Mouse (Mus musculus): ENCODE measurements around the gene Washc1.
"Not testable (repeated sequence)": the region's sequence is repeated elsewhere in the genome, so short reads cannot be mapped to it uniquely, and the experiment has no call there.

The Washc1 gene

DNA sequence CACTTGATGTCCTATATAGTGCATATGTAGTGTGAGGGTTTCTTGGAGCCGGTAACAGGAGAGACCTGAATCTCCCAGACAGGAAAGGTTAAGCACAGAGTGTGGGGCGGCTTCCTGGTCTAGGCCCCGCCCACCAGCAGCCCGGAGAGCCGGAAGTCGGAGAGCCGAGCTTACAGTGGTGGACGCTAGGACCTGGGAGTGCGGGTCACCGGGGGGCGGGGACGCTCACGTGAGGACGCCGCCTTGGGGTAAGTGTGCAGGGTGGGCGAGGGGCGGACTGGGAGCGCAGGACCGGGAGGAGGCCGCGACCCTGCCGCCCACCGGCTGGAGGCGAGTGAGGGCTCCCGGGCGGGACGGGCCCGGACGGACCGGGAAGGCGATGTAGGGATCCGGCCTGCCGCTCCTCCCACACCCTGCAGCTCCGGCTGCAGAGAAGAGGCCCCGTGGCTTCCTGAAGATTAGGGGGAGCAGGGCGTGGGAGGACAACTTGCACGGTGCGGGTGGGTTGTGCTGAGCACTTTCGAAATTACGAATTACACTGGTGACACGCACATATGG, at the start of gene Washc1:
TSS of gene Washc1 (plus strand) at position 144 of the 558 bp plus-strand sequence.
- peak; percentile 77 to 82 for DNase-seq

DNA sequence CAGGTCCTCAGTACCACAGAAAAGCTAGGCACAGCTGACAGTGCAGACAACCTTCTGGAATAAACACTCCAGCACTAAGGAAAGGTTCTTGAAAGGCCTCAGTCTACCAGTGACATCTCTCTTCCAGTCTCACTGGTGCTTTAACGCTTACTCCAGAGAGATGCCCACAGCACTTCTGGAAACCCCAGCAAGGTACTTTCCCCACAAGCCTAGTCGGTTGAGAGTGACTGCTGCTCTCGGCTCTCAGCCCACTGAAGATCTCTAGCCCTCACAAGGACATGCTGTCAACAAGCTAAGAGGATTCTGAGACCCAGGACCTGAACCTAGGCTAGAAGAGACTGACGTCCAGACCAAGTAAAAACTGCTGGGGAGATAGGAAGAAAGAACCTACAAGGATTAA, 46.2 kb upstream of the Washc1 start:
- DNase-seq: no peak

DNA sequence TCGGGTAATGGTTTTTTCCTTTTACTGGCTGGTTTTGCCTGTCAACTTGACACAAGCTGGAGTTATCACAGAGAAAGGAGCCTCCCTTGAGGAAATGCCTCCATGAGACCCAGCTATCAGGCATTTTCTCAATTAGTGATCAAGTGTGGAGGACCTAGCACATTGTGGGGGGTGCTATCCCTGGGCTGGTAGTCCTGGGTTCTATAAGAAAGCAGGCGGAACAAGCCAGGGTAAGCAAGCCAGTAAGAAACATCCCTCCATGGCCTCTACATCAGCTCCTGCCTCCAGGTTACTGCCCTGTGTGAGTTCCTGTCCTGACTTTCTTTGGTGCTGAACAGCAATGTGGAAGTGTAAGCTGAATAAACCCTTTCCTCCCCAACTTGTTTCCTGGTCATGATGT, 42.3 kb upstream of the Washc1 start:
- not testable (repeated sequence) for DNase-seq

DNA sequence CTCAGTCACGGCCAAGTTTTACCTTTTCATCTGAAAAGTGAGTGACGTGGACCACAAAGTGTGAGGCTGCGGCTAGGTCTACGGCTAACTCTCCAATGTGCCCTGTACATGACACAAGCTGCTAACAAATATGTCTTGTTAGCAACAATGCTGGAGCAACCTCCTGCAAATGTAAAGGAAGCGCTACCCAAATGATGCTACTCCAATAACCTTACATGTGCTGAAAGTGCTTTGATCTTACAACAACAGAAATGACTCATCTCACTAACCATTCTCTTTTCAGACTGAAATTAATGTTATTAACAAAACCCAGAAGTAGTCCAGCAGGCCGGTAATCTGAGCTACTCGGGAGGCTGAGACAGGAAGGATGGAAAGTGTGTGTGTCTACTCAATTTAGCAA, 37.4 kb upstream of the Washc1 start:
- no peak for DNase-seq

DNA sequence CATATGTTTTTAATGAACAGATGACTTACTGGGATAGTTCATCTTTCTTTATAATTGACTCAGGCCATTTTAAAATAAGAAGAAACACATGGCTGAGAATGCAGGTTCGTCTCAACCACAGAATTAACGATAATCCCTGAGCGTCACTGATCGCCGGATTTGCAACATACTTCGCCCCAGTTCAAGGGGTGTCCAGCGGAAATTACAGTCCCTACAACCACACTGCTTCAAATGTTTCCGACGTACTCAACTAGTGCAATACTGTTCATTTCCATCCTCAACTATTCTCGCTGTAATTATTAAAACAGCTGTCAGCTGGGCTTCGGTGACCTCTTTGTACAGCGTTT, 35.5 kb upstream of the Washc1 start:
- no peak for DNase-seq

DNA sequence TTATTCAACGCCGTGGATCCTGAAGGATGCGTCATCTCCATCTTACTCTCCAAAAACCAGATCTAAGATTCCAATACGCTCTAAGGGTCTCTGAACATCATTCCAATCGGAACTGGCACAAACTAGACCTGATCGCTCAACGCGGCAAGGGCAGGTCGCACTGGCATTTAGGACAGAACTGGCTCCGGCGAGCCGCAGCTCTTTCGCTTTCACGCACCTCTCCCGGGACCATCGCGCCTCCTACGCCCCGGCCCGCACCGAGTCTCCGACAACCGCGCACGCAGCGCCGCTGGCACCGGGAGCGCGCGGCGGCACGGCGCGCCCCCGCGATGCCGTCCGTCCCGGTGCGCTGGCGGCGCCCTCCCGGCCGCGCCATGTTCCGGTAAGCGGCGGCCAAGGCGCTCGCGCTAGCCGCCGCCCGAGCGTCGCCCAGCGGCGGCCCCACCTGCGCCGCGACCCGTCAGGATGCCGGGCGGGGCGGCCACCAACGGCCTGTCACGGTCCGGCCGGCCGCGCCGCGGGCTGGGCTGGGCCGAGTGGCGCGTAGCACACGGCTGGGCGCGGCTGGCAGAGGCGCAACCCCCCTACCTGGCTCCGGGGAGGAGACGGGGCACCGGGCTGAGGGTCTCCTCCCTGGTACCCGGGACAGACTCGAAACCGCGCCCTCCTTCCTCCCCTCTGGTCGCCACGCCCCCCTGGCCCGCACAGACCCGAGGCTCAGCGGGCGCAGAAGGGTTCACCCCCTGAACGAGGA, 35.0 kb upstream of the Washc1 start:
- DNase-seq: peak; percentile 25 to 34

DNA sequence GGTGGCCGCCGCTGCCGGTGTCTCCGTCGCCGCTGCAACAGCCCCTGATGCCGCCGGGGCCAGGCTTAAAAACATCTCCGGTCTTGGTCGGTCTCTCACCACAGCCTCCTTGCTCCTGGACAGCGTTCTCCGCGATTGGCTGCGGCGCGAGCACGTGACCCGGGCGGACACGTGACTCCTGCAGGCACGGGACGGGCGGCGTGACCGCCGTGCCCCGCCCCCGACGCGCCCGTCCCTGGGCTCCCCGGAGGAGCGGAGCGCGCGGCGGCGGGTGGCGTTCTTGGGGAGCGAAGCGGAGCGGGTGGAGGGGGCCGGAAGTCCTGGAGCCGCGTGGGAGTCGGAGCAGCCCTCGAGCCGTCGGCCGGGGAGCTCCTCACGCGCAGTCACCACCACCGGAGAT, 34.4 kb upstream of the Washc1 start, which contains the start of gene Ankrd12:
TSS of gene Ankrd12 (minus strand) at position 156 of the 400 bp plus-strand sequence.
- peak; percentile 92 to 94 for DNase-seq

DNA sequence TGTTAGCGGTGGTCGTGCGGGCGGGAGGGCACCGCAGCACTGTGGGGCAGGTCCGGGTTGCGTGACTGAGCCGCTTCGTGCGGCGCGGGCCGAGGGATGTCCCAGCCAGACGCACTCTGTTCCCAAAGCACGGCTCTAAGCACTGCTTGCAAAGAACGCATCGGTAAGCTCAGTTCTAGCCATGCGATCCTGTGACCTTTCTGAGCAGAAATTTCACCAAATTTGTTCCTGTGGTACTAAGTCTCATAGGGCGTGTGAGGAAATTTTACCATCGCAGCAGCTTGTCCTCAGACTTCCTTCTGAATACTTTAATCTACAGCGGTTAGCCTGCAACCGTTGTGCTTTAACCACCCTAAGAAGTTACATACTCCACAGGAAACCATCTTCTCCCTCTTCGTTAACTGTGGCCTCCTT, 33.9 kb upstream of the Washc1 start:
- no peak for DNase-seq

DNA sequence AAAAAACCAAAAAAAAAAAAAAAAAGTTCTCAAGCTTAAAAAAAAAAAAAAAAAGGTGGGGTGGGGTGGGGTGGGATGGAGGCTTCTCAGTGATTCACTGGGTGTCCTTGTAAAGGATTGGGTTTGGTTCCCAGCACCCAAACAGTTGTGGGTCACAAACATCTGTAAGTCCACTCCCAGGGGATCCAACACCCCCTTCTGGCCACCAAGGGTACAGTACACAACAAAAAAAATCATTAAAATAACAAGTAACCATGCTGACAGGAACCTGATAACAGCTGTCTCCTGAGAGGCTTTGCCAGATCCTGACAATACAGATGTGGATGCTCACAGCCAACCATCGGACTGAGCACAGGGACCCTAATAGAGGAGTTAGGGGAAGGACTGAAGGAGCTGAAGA, 26.9 kb upstream of the Washc1 start:
- no peak for DNase-seq

DNA sequence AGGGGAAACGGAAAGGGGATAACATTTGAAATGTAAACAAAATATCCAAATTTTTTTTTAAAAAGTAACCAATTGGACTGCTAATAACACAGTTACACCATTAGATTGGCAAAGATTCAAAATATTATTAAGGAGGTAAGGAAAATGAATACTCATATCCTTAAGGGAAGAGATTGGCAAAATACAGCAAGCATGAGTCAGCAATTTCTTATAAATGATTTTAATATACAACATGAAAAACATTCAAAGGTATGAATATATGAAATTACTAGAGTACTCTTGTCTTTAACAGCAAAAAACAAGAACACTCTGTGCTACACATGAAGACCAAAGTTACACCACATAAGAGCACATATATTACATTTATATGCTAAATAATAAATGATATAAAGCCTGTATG, 26.3 kb upstream of the Washc1 start:
- no peak for DNase-seq

DNA sequence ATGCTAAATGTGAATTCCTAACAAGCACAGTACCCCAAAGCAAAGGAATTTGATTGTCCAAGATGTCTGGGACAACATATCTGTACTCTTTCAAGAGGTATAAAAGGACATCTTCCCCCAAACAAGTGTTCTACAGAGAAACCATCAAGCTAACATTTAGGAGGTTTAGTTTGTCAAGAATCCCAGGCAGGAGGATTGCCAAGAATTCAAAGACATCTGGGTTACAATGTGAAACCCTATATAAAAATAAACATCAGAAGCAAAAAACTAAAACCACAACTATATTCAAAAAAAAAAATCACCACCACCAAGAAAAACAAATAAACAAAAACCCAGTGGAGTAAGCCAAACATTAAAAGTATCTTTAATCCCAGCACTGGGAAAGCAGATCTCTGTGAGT, 21.1 kb upstream of the Washc1 start:
- DNase-seq: no peak

DNA sequence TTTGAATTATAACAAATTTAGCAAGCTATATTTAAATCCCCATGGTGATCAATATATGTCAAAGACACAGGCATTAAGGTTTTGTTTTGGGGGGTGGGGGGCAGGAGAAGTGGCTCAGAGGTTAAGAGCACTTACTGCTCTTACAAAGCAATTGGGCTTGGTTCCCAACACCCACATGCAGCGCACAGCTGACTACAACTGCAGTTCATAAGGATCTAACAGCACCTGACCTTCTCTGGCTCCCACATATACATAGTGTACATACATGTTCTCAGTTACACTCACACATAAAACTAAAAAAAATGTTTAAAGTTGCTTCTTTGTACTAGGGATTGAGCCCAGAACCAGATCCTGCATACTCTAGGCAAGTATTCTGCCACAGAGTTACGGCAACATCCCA, 20.0 kb upstream of the Washc1 start:
- no peak for DNase-seq

DNA sequence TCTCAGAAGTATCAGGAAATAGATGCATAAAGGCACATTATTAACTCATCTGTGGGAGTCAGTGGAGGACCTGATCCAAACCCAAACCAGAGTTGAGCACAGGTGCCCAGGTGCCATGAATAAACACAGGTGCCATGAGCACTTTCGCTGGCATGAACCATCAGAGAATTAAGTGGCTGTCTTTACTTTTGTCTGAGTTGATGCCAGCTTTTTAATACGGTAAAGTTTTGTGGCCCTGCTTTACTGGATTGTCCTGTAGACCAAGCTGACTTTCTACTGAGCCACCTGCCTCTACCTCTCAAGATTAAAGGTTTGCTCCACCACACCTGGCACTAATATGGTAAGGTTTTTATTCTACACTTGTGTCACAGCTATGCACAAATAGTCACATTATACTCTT, 19.3 kb upstream of the Washc1 start:
- DNase-seq: no peak

DNA sequence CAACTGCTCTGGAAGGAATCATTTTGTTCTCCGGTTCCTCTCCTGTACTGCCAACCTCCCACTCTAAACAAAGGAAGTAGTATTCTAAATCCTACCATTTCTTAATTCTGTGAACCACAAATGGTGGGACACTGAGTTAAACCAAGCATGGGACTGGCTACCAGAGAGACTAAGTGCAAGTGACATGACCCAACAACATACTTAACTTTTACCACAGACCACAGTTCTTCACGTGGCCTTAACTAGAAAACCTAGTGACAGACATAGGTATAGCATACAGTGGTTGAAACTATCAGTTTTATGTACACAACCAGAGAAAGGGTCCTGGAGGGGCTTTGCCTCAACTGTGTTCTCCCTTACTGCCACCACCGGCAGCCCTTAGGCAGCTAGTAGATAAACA, 18.7 kb upstream of the Washc1 start:
- DNase-seq: no peak

DNA sequence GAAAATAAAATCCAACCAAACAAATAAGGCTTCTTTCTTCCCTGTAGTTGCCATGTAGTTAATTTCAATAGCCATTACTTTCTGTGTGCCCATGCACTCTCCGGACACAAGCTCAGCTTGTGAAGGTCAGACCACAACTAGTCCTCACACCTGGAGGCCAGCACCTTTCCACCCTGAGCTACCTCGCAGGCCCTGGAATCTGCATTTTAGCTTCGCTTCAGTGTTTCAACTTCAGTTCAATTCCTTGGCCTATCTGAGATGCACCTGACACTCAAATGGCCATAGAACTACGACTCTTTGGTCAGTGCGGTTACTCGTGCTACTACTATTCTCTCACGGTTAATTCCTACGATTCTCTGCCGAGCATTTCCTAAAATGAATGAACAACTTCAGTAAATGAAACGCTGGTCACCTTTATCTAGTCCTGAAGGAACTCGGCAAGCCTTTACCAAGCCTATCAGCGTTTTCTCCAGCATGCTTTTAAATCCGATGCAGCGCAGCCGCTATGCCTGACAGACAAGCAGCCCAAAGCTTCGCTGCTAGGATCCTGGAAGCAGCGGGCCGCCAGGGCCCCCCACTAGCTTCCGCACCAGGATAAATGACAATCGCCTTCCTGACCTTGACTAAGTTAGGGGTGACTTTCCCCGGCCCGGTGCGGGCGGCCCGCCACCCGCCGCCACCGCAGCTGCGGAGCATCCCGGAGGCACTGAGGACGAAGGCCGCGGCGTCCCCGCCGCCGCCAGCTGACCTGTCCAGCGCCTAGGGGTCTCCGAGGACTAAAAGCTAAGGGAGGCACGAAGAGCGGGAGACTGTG, 10.6 kb upstream of the Washc1 start:
- DNase-seq: no peak

DNA sequence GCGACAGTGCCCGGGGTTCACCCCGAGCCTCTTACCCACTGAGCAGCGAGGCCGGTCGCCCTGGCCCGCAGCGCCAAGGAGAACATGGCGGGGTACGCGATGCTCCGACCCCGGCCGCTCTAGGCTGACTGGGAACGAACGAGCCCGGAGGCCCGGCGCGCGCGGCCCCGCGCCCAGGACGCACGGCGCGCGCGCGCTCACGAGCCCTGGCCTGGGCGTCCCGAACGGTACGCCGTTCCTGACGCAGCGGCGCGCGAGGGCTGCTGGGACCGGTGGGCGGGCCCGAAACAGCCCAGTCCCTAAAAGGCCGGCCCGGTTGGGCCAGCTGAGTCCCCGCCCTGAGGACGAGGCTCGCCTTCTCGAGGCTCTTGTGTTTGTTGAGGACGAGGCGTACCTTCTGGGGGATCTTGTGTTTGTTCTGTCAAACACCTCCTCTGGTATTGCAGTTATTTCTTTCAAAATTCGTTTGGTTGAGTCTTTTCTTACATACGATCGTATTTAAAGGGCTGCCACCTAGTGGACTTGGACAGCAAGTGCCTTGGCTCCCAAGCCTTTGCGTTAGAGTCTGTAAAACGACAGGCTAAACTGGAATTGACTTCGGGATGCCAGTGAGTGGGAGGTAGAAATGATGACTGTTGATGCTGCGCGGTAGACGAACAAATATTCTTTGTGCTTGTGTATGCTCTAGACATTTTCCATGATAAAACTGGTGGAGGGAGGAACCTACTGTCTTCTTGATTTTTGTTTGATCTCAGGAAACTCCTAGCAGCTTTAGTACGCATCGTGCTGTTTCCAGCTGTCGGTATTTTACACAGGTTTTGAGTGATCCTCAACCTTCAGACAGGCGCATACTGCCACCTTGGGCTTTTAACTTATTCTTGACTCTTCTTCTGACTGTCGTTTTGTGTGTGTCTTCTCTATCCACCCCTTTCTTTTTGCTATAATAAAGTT, 9.7 kb upstream of the Washc1 start, which contains the start of gene Ndufv2:
TSS of gene Ndufv2 (minus strand) at position 180 of the 951 bp plus-strand sequence.
- DNase-seq: peak; percentile 82 to 85

DNA sequence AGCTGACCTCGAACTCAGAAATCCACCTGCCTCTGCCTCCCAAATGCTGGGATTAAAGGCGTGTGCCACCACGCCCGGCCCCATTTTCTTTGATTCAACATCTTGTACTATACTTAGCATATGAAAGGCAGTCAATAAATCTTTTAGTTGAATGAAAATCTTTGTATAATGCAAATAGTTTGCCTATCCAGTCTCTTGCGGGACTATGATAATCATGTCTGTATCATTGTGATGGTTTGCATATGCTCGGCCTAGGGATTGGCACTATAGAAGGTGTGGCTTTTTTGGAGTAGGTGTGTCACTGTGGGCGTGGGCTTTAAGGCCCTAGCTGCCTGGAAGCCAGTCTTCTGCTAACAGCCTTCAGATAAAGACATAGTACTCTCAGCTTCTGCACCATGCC, 7.3 kb upstream of the Washc1 start:
- DNase-seq: no peak

DNA sequence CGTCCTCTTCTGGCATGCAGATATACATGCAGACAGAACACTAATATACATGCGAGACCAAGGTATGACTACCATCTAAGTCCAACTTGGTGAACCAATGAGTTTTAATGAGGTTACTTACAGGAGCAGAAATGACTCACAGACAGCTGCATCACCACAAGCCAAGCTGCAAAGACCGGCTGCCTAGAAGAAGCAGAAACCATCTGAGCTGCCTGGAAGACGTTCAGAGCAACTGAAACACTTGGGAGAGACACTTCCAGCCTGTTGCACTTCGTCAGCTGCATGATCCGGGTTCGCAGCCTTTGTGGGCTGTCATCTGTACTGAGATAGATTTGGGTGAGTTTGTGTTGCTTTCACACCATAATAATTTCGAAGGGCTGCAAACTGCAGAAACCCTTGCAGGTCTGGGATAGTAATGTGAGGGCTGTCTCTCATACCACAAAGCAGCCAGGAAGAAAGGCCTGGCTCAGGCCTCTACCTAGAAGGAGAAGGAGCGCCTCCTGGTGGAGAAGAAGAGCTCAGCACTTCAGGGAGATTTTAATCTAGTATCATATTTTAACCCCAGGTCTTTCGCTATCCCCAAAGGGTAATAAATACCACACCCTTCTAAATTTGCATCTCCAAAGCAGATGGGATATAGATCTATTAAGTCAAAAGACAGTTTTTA, 4.6 kb upstream of the Washc1 start:
- DNase-seq: peak in 1 of 2 experiments; percentile 39

DNA sequence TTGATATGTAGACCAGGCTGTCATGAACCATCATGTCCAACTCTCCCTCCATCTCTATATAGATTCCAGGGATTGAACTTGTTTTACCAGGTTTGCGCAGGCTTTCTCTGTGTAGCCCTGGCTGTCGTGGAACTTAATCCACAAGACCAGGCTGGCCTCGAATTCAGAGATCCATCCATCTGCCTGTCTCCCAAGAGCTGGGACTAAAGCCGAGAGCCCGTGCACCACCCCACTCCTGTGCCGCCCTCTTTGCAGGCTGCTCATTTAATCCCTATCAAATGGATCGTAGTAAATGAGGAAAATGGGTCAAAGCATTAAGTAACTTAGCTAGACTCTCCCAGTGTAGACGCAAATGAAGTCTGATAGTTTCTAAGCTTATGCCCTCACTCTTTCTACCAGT, 3.9 kb upstream of the Washc1 start:
- DNase-seq: no peak

DNA sequence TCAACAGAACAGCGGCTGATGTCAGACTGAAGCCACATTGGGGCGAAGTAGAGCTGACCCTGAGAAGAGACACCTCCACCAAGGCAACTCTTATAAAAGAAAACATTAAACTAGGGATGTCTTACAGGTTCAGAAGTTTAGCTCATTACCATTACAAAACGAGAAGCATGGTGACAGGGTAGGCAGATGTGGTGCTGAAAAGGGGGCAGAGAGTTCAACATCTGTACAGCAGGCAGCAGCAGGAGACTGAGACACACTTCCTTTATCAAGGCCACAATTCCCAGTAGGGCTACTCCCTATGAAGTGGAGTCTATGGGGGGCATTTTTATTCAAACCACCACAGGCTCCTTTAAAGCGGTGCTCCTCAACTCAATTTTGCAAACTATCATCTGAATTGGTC, 3.1 kb upstream of the Washc1 start:
- no peak for DNase-seq

DNA sequence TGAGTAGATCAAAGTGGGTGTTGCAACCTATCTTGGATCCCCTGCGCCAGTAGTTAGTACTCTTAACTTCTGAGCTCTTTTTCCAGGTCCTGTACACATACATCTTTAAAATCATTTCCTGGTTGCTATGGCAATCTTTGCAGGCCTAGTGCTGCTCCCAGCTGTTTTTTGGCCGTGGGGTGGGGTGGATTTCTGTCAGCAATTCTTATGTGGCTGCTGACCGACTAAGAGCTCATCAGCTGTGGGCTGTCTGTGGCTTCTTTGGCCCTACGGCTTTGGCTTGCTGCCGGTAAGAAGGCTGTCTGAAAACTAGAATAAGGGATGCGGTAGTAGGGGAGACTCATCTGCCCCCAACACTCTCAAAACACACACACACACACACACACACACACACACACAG, 599 bp upstream of the Washc1 start:
- DNase-seq: no peak

DNA sequence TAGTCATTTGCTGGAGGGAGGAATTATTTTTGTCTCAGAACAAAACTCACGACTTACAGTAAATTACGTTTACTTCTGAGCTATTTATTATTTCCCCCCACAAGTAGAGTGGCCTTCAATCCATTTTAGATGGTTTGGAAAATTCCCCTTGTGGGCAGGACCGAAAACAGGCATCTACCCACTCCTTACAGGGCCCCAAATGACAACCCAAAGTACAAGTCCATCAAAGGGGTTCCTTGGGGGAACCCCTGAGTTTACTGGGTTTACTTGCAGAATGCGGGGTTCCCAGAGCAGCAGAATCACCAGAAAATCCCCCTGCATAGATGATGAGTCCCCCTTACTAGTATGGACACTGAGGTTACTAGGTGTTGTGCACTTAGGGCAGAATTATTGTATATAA, 821 bp downstream of the Washc1 start:
- no peak for DNase-seq

All from thymus, adult 18-20 months (tissue).